In the genomic region with DNA sequence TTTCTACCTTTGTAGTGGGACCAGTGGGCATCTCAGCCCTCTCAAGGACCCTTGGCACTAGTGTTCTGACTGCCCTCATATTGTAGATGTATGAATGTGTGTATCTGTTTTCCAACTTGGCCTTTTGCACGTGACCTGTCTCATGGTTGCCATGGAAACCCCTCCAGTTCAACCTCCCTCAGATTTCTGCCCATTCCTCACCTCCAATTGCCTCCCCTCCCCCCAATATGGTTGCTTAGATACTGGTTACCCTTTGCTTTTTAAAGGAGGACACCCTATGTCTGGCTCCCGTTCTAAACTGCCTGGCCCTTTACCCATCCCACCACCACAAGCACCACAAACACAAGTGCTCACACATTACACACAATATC, we compare ENCODE assay signal across 9 mouse cellular contexts. TPM values are rescaled to one million over a fixed set of nuclear protein-coding genes. Genes with fewer than 3 reads are reported as not detected.
A peak's percentile ranks its signal among the peaks of the same experiment; 100 is the strongest.
DNase-seq lines count a peak whose midpoint lies in the region; ATAC-seq and TF ChIP-seq lines count a peak whose summit lies in the region.
"Had no signal": no experiment of that assay in that cellular context is flagged by ENCODE, and none has a peak within 500 bp of the region (broad histone marks: within the 10 kb centered on the region; RNA-seq: fewer than 3 reads in every experiment).

No protein-coding gene starts in this region.

- peak overlapping the region; percentile 76; the same call in 1 of the 2 replicates for H3K9ac ChIP-seq in embryonic facial prominence, embryonic 13.5 days
- peak overlapping the region; percentile 70 for H3K9ac ChIP-seq in neural tube, embryonic 14.5 days (replicated peaks; ENCODE audit: low read depth, low read length)
- H3K9ac ChIP-seq: liver, embryonic 15.5 days had no signal

- H3K9me3 ChIP-seq in embryonic facial prominence, embryonic 13.5 days, result no peaks in the 10 kb centered on the region
- H3K9me3 ChIP-seq in neural tube, embryonic 14.5 days (ENCODE audit: control insufficient read depth, low read length), result no peaks in the 10 kb centered on the region
- H3K9me3 ChIP-seq: liver, embryonic 15.5 days had no signal

- H3K27ac ChIP-seq in layer of hippocampus, adult 2 months, result peak overlapping the region; percentile 67
- H3K27ac ChIP-seq in embryonic facial prominence, embryonic 13.5 days, result no peak overlapping the region
- peak overlapping the region; percentile 83 for H3K27ac ChIP-seq in neural tube, embryonic 14.5 days (ENCODE audit: low read depth, low read length)
- no peak overlapping the region for H3K27ac ChIP-seq in thymus, adult 2 months (ENCODE audit: control insufficient read depth, insufficient read depth, low read length)
- H3K27ac ChIP-seq: liver, embryonic 15.5 days had no signal

- peaks cover 13% of the 10 kb centered on the region; the same call in 1 of the 2 replicates for H3K27me3 ChIP-seq in embryonic facial prominence, embryonic 13.5 days
- no peaks in the 10 kb centered on the region for H3K27me3 ChIP-seq in neural tube, embryonic 14.5 days (ENCODE audit: control insufficient read depth, insufficient read depth, low read length)
- H3K27me3 ChIP-seq in thymus, adult 2 months (ENCODE audit: control insufficient read depth, insufficient read depth, low read length), result peaks cover 4% of the 10 kb centered on the region; the same call in 1 of the 2 replicates

- H3K36me3 ChIP-seq in embryonic facial prominence, embryonic 13.5 days, result 0 out of 2 replicates have a peak, but pooled peaks cover 4% of the 10 kb centered on the region
- no peaks in the 10 kb centered on the region for H3K36me3 ChIP-seq in neural tube, embryonic 14.5 days (ENCODE audit: control insufficient read depth, insufficient read depth, low read length)
- no peaks in the 10 kb centered on the region for H3K36me3 ChIP-seq in thymus, adult 2 months (ENCODE audit: control insufficient read depth, insufficient read depth, low read length)
- H3K36me3 ChIP-seq: liver, embryonic 15.5 days had no signal

- peak overlapping the region; percentile 67 for H3K4me3 ChIP-seq in layer of hippocampus, adult 2 months
- H3K4me3 ChIP-seq in embryonic facial prominence, embryonic 13.5 days, result peak overlapping the region; percentile 65
- H3K4me3 ChIP-seq in neural tube, embryonic 14.5 days (ENCODE audit: low read depth, low read length), result peak overlapping the region; percentile 66
- H3K4me3 ChIP-seq in thymus, adult 2 months (ENCODE audit: control insufficient read depth, insufficient read depth, low read length), result no peak overlapping the region

- no peak for TF ChIP-seq POLR2A in thymus, adult 2 months (IDR thresholded peaks at IDR 0.05; ENCODE audit: control insufficient read depth, extremely low read depth, insufficient read depth, low read length, poor library complexity)

- no peak for TF ChIP-seq CTCF in layer of hippocampus, adult 2 months (conservative IDR thresholded peaks at IDR 0.05)
- no peak for TF ChIP-seq CTCF in thymus, adult 2 months (IDR thresholded peaks at IDR 0.05; ENCODE audit: borderline replicate concordance, control insufficient read depth, extremely low read depth, insufficient read depth, low read length, poor library complexity)

- DNase-seq in layer of hippocampus, adult 2 months (ENCODE audit: low spot score in 2 of 2), result no peak
- DNase-seq in layer of hippocampus, adult 9-10 months (ENCODE audit: low spot score), result no peak
- peak; percentile 30 for DNase-seq in hindlimb bud, embryonic 11.5 days (ENCODE audit: extremely low spot score, low read depth, low spot score)
- no peak for DNase-seq in thymus, adult 2 months
- DNase-seq in ovary, postnatal 10 days (ENCODE audit: low spot score), result no peak
- DNase-seq in urinary bladder, postnatal 36 days (ENCODE audit: low spot score in 2 of 2), result no peak

- ATAC-seq in embryonic facial prominence, embryonic 13.5 days (ENCODE audit: insufficient number of reproducible peaks, insufficient read depth, low FRiP score, low TSS enrichment, low read depth), result no peak
- peak; percentile 71 for ATAC-seq in neural tube, embryonic 14.5 days (ENCODE audit: low read depth)

- WGBS in embryonic facial prominence, embryonic 13.5 days, result 26% methylated on average over 2 of the region's 2 CpGs
- WGBS in neural tube, embryonic 14.5 days, result 8% methylated on average over 2 of the region's 2 CpGs
- 90% methylated on average over 2 of the region's 2 CpGs for WGBS in thymus, adult 2 months

- peak overlapping the region; percentile 89 for H3K4me2 ChIP-seq in embryonic facial prominence, embryonic 13.5 days
- H3K4me2 ChIP-seq in neural tube, embryonic 14.5 days (ENCODE audit: low read depth, low read length), result peak overlapping the region; percentile 79

- peaks cover 20% of the 10 kb centered on the region for H3K4me1 ChIP-seq in embryonic facial prominence, embryonic 13.5 days
- H3K4me1 ChIP-seq in neural tube, embryonic 14.5 days (ENCODE audit: control insufficient read depth, insufficient read depth, low read length), result peaks cover 14% of the 10 kb centered on the region; the same call in 1 of the 2 replicates
- H3K4me1 ChIP-seq in thymus, adult 2 months (replicated peaks; ENCODE audit: control insufficient read depth, insufficient read depth, low read length), result peaks cover 8% of the 10 kb centered on the region

RNA-seq across cellular contexts. Expression of a gene that starts 1.3 kb away (rescaled TPM):
- 10 to 100 TPM; 81.6 to 83.4 TPM for total RNA-seq in layer of hippocampus, adult 2 months (2021)
- 79.3 and 89.1 TPM in 2 replicates for polyA plus RNA-seq in embryonic facial prominence, embryonic 13.5 days (2015; fragmentation: Nextera tagmentation; extraction: Ambion mirVana)
- 257 and 341 TPM in 2 replicates for polyA plus RNA-seq in neural tube, embryonic 14.5 days (2014; fragmentation: Nextera tagmentation; extraction: Ambion mirVana)
- polyA plus RNA-seq in thymus, adult 2 months (2012; rRNA removed), result 5.4 and 8.9 TPM in 2 replicates

RNA-seq across cellular contexts. Expression of a gene that starts 28.1 kb away (rescaled TPM):
- 10 to 100 TPM; 10.2 to 10.9 TPM for total RNA-seq in layer of hippocampus, adult 2 months (2021)
- 7.6 and 9.3 TPM in 2 replicates for polyA plus RNA-seq in embryonic facial prominence, embryonic 13.5 days (2015; fragmentation: Nextera tagmentation; extraction: Ambion mirVana)
- polyA plus RNA-seq in neural tube, embryonic 14.5 days (2014; fragmentation: Nextera tagmentation; extraction: Ambion mirVana), result 9.6 and 9.9 TPM in 2 replicates
- polyA plus RNA-seq in thymus, adult 2 months (2012; rRNA removed), result 220 and 236 TPM in 2 replicates

RNA-seq across cellular contexts. Expression of a gene that starts 52.4 kb away (rescaled TPM):
- total RNA-seq in layer of hippocampus, adult 2 months (2021), result not detected
- 2.5 and 3.8 TPM in 2 replicates for polyA plus RNA-seq in embryonic facial prominence, embryonic 13.5 days (2015; fragmentation: Nextera tagmentation; extraction: Ambion mirVana)
- polyA plus RNA-seq in neural tube, embryonic 14.5 days (2014; fragmentation: Nextera tagmentation; extraction: Ambion mirVana), result 0.05 TPM in 1 of 2 replicates, not detected in the other
- 0.62 and 1.2 TPM in 2 replicates for polyA plus RNA-seq in thymus, adult 2 months (2012; rRNA removed)
- polyA plus RNA-seq: liver, embryonic 15.5 days had no signal

RNA-seq across cellular contexts. Expression of a gene that starts 55.1 kb away (rescaled TPM):
- 100 to 1,000 TPM in 1 of 2 experiments, 10 to 100 TPM in 1; 95.8 to 102 TPM for total RNA-seq in layer of hippocampus, adult 2 months (2021)
- polyA plus RNA-seq in embryonic facial prominence, embryonic 13.5 days (2015; fragmentation: Nextera tagmentation; extraction: Ambion mirVana), result 0.50 and 0.97 TPM in 2 replicates
- polyA plus RNA-seq in neural tube, embryonic 14.5 days (2014; fragmentation: Nextera tagmentation; extraction: Ambion mirVana), result 18.3 and 24.3 TPM in 2 replicates
- 11.3 and 12.4 TPM in 2 replicates for polyA plus RNA-seq in thymus, adult 2 months (2012; rRNA removed)

Comparison
In these comparisons a context has a peak if more than half of its experiments do, and no peak if none do; other contexts are left out.
1. H3K27ac ChIP-seq: peak in layer of hippocampus, adult 2 months (single experiment) and neural tube, embryonic 14.5 days (single experiment); none in embryonic facial prominence, embryonic 13.5 days (single experiment) and thymus, adult 2 months (single experiment).
2. RNA of a gene that starts 28.1 kb away (polyA plus RNA-seq): 220 to 236 TPM in thymus, adult 2 months; 9.6 to 9.9 TPM in neural tube, embryonic 14.5 days and 7.6 to 9.3 TPM in embryonic facial prominence, embryonic 13.5 days; every median in the first group is over 10 times any median in the second.